Mouse (Mus musculus): Measurements from ENCODE around the gene Clic3.

Gene Clic3

GRCm38 (mm10) chr2:25480541-25480940 is 23.9 kb downstream of the Clic3 start:
- DNase-seq (ENCODE audit: low read depth, low spot score) = no peak

DNA sequence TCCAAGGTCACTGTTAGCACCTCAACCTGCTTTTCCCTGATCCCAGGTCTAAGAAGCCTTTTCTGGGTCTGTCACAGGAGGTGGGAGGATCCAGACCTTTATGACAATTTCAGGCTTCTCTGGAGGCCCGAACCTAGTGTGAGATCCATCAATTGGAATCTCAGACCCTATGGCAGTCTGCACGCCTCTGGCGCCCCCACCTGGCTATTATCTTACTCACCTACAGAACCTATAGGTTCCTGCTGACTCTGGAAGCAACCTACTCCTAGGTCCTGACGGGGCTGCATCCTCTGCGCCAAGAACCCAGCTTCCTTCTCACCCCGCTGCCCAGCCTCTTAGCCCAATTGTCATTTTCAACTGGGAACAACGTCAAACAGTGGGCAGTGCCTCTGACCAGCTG is 26.3 kb downstream of the Clic3 start:
- peak; percentile 37 for DNase-seq (ENCODE audit: low read depth, low spot score)

DNA sequence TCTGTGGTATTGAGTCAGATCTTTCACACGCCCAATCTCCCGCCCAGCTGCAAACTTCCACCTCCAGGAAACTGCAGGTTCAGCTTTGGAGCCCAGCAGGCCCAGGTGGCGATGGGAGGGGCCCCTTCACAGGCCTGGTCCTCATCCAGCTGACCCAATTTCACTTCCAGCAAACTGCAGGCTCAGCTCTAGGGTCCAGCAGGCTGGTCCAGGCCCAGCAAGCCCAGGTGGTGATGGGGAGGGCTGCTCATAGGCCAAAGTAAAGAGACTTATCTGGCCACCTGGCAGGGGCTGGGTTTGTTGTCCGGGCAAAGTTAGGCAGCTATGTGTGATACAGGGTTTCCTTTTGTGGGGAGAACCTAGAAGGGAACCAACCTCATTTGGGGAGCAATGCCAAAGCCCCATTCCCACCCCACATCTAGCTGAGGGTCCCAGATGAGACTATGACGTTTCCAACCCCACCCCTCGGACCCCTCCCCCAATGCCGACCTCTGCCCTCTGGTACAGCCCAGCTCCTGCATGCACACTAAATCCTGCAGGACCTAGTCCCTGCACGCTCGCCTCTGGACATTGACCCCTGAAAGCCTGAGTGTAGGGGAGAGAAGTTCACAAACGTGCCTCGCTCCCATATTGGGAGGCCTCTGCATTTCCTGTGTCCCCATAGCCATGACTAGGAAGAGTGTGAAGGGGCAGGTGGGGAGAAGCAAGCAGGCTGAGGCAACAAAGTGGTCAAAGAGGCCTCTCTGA is 28.4 kb downstream of the Clic3 start:
- peak; percentile 32 for DNase-seq (ENCODE audit: low read depth, low spot score)

- DNase-seq (ENCODE audit: low read depth, low spot score) = no peak
Measured at GRCm38 (mm10) chr2:25487965-25488670, 31.5 kb downstream of the Clic3 start.

DNA sequence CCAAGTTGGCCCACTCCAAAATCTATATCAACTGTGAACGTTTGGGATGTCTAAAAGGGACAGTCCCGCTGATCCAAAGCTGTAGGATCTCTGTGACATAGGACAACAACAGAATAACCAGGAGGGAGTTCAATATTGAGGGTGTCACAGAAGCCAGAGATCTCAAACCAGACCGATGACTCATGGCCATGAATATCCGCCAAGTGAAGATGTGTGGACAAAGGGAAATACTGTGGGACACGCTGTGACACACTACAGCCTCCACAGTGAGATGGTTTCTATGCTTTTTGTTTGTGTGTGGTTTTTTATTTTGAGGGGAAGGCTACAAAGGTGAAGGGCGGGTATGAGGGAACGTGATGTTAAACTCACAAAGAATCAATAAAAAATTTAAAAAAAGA is 32.0 kb downstream of the Clic3 start:
- DNase-seq (ENCODE audit: low read depth, low spot score) = no peak

DNA sequence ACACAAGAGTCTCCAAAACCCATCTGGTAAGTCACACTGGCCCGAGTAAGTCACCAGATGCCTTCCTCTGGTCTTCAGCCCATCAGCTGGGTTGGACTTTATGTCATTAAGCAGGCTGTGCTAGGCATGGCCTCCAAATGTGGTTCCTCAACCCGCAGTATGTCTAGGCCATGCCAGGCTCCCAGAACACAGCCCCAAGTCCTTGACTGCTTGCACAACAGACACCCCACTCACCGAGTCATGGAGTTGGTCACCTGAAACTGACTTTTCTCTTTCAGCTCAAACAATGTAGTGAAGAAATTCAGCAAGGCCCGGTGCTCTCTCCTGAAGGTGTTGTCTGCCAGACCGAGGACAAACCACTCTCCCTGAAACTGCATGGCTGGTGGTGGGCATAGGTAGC is 36.4 kb downstream of the Clic3 start:
- DNase-seq (ENCODE audit: low read depth, low spot score) = no peak

DNA sequence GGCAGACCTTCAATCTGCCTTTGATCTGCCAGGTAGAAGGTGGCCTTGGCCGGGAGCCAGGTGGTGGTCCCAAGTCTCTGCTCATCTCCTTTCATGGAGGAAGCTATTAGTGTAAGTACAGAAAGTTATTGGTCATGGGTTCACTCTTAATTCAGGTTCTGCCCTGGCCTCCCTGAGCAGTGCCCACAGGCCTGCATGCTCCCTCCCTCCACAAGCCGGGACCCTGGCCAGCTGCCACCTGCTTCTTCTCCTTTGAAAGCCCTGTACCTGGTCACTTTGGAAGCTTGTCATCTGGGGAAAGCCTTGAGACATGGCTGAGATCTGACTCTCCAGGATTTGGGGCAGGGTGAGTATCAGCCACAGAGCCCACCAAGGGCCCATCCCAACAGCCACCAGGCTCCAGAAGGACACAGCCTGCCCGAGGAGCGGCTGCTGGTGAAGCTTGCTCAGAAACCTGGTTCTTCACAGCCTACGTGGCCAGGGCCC is 36.9 kb downstream of the Clic3 start, which contains the start of gene Lcn12:
TSS of gene Lcn12 (minus strand) at position 436 of the 486 bp plus-strand sequence.
- DNase-seq (ENCODE audit: low read depth, low spot score) = no peak

- peak; percentile 36 for DNase-seq (ENCODE audit: low read depth, low spot score)
Measured at GRCm38 (mm10) chr2:25496462-25496861, 39.8 kb downstream of the Clic3 start.

GRCm38 (mm10) chr2:25497846-25498575 is 41.4 kb downstream of the Clic3 start:
- DNase-seq (ENCODE audit: low read depth, low spot score) = no peak

GRCm38 (mm10) chr2:25498622-25499478 is 42.2 kb downstream of the Clic3 start:
- DNase-seq (ENCODE audit: low read depth, low spot score) = no peak

DNA sequence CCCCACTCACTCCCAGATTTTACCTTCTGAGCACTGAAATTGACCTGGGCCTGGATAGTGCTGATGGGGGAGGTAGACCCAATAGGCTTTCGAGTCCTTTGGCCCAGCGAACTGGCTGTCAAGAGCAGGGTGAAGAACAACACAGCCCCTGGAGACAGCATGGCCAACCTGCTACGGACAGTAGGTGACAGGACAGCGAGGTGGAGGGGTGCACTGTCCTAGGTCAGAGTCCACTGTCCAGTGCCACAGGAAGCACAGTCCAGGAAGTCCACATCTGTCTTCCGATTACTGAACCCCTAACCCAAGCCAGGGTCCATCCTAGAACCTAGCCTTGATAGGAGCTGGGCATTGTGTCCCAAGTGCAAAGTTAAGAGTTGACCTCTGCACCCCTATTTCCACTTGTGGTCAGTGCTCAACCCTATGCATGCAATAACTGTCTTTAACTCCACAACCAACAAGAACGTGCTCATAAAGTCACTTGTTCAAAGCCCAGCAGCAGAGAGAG is 43.5 kb downstream of the Clic3 start:
- DNase-seq (ENCODE audit: low read depth, low spot score) = no peak

DNA sequence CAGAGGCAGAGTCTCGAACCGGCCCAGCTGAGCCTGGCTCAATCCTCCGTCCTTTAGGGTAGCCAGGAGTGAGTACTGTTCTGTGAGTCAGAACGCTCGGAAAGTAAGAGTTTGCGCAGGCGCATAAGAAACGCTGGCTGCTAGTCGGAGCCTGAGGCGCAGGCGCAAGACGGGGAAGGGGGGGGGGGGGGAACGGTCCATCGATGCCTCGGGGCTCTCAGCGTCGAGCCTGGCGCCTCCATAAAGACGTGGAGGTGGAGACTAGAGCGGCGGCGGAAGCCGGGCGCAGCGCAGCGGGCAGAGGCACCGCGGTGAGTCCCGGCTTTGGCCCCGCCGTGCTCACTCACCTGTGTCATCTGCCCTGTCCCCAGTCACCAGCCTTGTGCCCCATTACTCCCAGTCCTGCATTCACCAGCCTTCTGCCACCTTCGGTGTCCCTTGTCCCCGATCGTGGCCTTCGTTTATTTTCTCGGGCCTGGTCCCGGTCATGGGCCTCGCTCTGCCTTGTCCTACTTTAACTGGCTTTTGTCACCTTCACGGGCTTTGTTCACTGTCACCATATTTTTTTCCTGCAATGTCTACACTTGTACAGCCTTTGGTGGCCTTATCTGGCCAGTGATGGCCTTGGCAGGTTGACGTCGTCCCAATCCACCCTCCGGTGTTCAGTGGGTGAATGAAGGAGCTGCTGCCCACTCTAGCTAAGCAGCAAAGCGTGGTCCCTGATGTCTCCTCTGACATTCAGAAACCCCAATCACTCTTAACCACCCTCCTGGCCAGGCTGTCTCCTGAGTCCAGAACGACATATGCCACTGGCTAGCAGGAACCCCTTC is 44.2 kb downstream of the Clic3 start, which contains the start of gene Fbxw5:
TSS of gene Fbxw5 (plus strand) at position 175 of the 830 bp plus-strand sequence.
- DNase-seq (ENCODE audit: low read depth, low spot score) = peak; percentile 94

GRCm38 (mm10) chr2:25501593-25502486 is 45.2 kb downstream of the Clic3 start, which contains the start of gene C8g:
Gene C8g, minus strand, starts transcription at chr2:25501719.
- no peak for DNase-seq (ENCODE audit: low read depth, low spot score)

- no peak for DNase-seq (ENCODE audit: low read depth, low spot score)
Measured at GRCm38 (mm10) chr2:25502726-25503125, 46.1 kb downstream of the Clic3 start.

DNA sequence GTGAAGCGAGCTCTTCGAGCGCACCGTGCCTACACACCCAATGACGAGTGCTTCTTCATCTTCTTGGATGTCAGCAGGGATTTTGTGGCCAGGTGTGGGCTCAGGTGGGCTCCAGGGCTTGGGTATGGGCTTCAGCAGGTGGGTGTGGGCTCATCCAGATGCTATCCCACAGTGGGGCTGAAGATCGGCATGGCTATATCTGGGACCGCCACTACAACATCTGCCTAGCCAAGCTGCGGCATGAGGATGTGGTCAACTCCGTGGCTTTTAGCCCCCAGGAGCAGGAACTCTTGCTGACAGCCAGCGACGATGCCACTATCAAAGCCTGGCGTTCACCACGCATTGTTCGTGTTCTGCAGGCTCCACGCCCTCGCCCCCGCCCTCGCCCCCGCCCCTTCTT is 47.9 kb downstream of the Clic3 start:
- DNase-seq (ENCODE audit: low read depth, low spot score) = no peak

- DNase-seq (ENCODE audit: low read depth, low spot score) = no peak
Measured at GRCm38 (mm10) chr2:25505000-25505399, 48.4 kb downstream of the Clic3 start.

DNA sequence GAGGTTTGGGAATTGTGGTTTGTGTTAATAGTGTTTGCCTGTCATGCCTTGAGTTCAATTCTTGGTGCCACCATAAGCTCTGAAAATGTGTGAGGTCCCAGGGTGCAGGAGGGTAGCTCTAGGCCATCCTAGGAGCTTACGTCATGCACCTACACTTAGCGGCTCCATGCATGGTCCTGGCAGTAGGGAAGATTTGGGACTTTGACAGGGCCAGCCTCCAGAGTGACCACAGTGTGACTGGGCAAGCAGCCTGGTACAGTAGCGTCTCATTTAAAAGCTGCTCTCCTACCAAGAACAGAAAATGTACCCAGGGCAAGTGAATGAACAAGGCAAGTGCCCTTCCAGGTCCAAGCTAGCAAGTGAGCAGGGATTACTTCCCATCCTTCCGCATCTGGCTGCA is 49.2 kb downstream of the Clic3 start:
- no peak for DNase-seq (ENCODE audit: low read depth, low spot score)

DNA sequence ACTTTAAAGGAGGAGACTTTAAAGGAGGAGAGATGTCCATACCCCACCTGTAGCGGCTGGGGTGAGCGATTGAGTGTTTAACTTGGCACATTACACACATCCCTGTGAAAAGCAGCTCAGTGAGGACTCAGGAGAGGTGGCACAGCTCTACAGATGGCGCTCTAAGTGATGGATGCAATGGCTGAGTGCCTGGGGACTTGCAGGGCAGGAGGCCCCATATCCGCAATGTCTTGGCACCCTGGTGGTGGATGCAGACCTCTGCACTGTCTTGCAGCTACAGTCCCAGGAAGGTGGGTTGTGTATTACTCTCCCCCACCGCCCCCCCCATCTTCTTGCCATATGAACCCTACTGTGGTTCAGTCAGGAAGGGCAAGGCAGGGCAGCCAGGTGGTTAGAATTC is 50.3 kb downstream of the Clic3 start:
- no peak for DNase-seq (ENCODE audit: low read depth, low spot score)

Data from retina, postnatal 7 days (tissue).